Mouse (Mus musculus) mouse embryonic stem cell (cell line): ENCODE measurements around the gene Hbp1.

Experiments
- in situ Hi-C, 2 experiments: fragments of 300-500 bp; cut with MboI; formaldehyde crosslinking; loops; 1 replicate in 1 of 2; 3 replicates in 1 of 2; pipeline ENCODE4 v1.14.3; 2019 to 2020; ENCODE audit warnings: low sequenced_read_pairs in 2 of 2, low pct_unique_long_range_greater_than_20kb in 1 of 2, mixed read lengths in 1 of 2; ENCODE audit not compliant: unreplicated experiment in 1 of 2

The Hbp1 gene

DNA sequence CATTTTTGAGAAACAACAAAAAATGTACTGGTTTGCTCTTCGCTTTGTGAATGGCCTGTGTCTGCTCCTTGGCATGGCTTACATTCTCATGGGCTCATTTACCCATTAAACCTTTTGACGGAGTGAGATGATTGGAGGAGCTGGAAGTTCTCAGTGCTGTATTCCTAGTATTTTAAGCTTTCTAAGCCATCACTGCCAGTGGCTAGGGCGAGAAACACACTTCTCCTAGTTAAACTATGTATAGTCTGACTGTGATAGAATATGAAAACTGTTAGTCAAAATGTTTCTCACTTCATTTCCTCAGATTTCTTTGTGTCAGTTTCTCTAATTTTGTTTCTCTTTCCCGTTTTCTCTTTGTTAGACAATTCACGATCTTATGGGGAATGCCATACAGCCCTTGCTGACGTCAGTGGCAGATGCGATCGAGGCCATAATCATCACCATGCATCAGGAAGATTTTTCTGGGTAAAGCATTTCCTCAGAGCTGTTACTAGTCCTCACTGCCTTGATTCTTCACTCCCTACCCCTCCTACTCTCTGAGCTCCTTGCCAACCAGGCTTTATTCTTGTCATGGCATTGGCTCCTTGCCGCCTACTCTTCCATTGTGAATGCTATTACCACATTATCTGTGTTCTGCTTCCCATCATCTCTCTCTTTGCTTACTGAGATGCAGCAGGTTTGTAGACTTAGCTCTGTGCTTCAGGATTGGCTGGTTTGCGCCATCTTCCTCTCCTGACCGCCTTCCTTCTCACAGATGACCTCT is 64.3 kb downstream of the Hbp1 start:
- in situ Hi-C loops, result no loop called here

DNA sequence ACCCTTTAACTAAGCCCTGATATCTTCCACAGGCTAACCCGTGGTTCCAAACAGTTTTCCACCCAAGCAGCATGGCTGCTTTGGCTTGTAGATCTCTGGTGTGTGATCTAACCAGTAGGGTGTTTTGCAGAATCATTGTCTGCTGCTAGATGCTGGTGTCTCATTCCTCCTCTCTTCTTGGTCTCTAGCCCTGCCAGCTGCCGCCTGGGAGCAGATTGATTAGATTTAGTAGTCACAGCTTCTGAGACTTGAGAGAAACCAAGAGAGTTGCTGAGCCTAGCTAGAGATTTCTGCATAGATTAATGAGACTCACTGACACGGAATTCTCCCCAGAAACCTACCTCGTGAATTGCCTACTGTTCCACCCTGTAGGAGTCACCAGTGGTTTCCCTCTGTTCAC is 65.3 kb downstream of the Hbp1 start:
- in situ Hi-C loops, result no loop called here

DNA sequence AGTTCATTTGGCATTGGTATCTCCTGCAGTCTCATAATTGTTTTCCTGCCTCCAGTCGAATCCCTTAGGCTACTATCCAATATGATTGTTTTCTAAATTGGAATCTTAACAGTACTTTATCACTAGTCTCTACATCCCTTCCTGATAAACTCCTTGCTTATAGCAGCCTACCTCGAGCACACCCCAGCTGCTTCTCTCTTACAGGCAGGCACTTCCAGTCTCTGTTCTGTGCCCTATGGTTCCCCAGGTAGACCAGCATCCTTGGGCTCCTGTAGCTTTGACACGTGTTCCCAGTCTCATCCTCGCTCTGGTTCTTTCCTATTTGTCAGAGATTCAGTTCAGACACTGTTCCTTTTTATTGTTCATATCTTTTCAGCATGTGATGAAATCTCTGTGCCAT is 66.0 kb downstream of the Hbp1 start:
- in situ Hi-C loops, result no loop called here

DNA sequence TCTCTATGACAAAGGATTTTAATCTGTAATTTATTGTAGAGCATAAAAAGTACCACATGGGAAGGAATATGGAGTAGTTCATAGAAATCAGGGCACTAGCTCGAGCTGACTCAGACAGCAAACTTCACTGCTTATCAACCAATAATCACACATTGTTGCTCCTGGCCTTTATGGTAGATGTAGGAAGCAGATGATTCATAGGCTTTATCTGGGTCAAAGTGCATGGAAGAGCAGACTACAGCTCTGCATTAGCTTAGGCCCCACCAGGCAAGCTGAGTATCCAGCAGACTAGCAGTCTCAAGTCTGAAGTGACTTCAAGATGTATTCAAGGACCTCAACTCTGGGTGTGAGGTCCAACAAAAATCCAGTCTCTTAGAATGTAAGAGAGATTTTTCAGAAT is 67.6 kb downstream of the Hbp1 start:
- in situ Hi-C loops, result no loop called here

DNA sequence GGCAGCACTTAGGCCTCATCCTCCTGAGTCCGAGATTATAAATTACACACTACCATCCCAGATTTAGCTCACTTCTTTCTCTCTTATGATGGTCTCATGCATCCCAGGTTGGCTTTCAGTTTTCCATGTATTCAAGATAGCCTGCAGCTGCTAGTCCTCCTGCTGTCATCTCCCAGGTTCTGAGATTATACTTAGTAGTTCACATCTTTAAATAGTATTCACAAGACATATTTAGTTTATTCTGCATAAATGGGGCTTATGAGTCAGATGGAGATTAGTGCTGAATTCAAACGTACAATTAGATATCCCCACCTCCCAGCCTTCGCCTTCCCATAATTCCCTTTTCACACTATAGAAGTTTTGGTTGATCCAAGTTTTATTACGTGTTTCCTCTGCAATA is 73.6 kb downstream of the Hbp1 start:
- in situ Hi-C loops, result no loop called here
